Mouse (Mus musculus) left cerebral cortex, adult 18-20 months (tissue): ENCODE data around the gene Bid. TPM values are rescaled to one million over a fixed set of nuclear protein-coding genes. Genes with fewer than 3 reads are reported as not detected.
"Not testable (repeated sequence)": the region's sequence is repeated elsewhere in the genome, so short reads cannot be mapped to it uniquely, and the experiment has no call there.

Experiments used
- DNase-seq, 2 experiments: peaks; one replicate each; pipeline ENCODE4 v3.0.0; 2021 to 2022; ENCODE audit warnings: low spot score in 2 of 2, mixed read lengths in 1 of 2
- total RNA-seq, 2 experiments: library from RNA; stranded (reverse); gene quantifications; 2 replicates each; pipeline ENCODE4 v1.2.3; 2021

Gene Bid
- total RNA-seq, 2 experiments from 2014 or later = 9.2 to 10.0 TPM

GRCm38 (mm10) chr6:120907876-120908597, 8.6 kb downstream of the Bid start:
- DNase-seq = not testable (repeated sequence)

GRCm38 (mm10) chr6:120906521-120906920, 10.1 kb downstream of the Bid start:
- DNase-seq = no peak

GRCm38 (mm10) chr6:120905111-120905510, 11.5 kb downstream of the Bid start:
- DNase-seq = no peak

GRCm38 (mm10) chr6:120903961-120904360, 12.7 kb downstream of the Bid start:
- no peak for DNase-seq

- DNase-seq = no peak
These were observed 13.2 kb downstream of the Bid start for GRCm38 (mm10) chr6:120903450-120903912.

- DNase-seq = no peak
These were observed 14.6 kb downstream of the Bid start for GRCm38 (mm10) chr6:120901776-120902645.

GRCm38 (mm10) chr6:120898188-120898833, 18.3 kb downstream of the Bid start:
- peak in 1 of 2 experiments; percentile 44 for DNase-seq

GRCm38 (mm10) chr6:120894524-120894923, 22.1 kb downstream of the Bid start:
- no peak for DNase-seq

GRCm38 (mm10) chr6:120894089-120894488, 22.6 kb downstream of the Bid start:
- no peak for DNase-seq

GRCm38 (mm10) chr6:120886696-120887095, 30.0 kb downstream of the Bid start:
- DNase-seq = no peak

GRCm38 (mm10) chr6:120884436-120884835, 32.2 kb downstream of the Bid start:
- no peak for DNase-seq

GRCm38 (mm10) chr6:120879046-120879445, 37.6 kb downstream of the Bid start:
- no peak for DNase-seq

- DNase-seq = no peak
These were observed 42.8 kb downstream of the Bid start for GRCm38 (mm10) chr6:120873874-120874273.

GRCm38 (mm10) chr6:120871286-120871685, 45.4 kb downstream of the Bid start:
- no peak for DNase-seq

GRCm38 (mm10) chr6:120868824-120869223, 47.8 kb downstream of the Bid start:
- DNase-seq = peak in 1 of 2 experiments; percentile 37

- DNase-seq = no peak
These were observed 50.4 kb downstream of the Bid start for GRCm38 (mm10) chr6:120866051-120866814.

- DNase-seq = no peak
These were observed 56.6 kb downstream of the Bid start for GRCm38 (mm10) chr6:120860079-120860478.

GRCm38 (mm10) chr6:120858217-120858711, 58.4 kb downstream of the Bid start:
- peak; percentile 17 to 61 for DNase-seq

GRCm38 (mm10) chr6:120854413-120854812, 62.2 kb downstream of the Bid start:
- no peak for DNase-seq

- not testable (repeated sequence) for DNase-seq
These were observed 65.9 kb downstream of the Bid start for GRCm38 (mm10) chr6:120850720-120851119.
